Mouse (Mus musculus) spleen, postnatal 4 days (tissue): ENCODE measurements around the gene Sugp2.

Source experiments
- DNase-seq, 2 experiments: peaks; one replicate each; pipeline ENCODE4 v3.0.0; 2022; ENCODE audit warnings: low spot score in 2 of 2

Sugp2 gene

GRCm38 (mm10) chr8:70282603-70283135, 48.6 kb downstream of the Sugp2 start, which contains the start of gene Homer3:
TSS of gene Homer3 (plus strand) at chr8:70282827.
- DNase-seq = peak; percentile 84 to 95

- peak in 1 of 2 experiments; percentile 27 for DNase-seq
Measured at GRCm38 (mm10) chr8:70283136-70284077, 49.4 kb downstream of the Sugp2 start.

- DNase-seq = no peak
Measured at GRCm38 (mm10) chr8:70284421-70284820, 50.4 kb downstream of the Sugp2 start.

- DNase-seq = no peak
Measured at GRCm38 (mm10) chr8:70285304-70285703, 51.3 kb downstream of the Sugp2 start.

GRCm38 (mm10) chr8:70286737-70287136, 52.7 kb downstream of the Sugp2 start:
- DNase-seq = peak in 1 of 2 experiments; percentile 27

GRCm38 (mm10) chr8:70293988-70294405, 60.0 kb downstream of the Sugp2 start:
- DNase-seq = no peak

- no peak for DNase-seq
Measured at GRCm38 (mm10) chr8:70300881-70301280, 66.9 kb downstream of the Sugp2 start.

- DNase-seq = peak; percentile 87 to 94
Measured at GRCm38 (mm10) chr8:70302358-70302890, 68.4 kb downstream of the Sugp2 start, which contains the start of the genes Ddx49 and Cope. TSS of gene Ddx49 (minus strand) at chr8:70302489. TSS of gene Cope (plus strand) at chr8:70302518.

GRCm38 (mm10) chr8:70302901-70303300, 68.9 kb downstream of the Sugp2 start:
- no peak for DNase-seq

- no peak for DNase-seq
Measured at GRCm38 (mm10) chr8:70309311-70309710, 75.3 kb downstream of the Sugp2 start.

- no peak for DNase-seq
Measured at GRCm38 (mm10) chr8:70313399-70313798, 79.4 kb downstream of the Sugp2 start.

GRCm38 (mm10) chr8:70315624-70316510, 81.8 kb downstream of the Sugp2 start, which contains the start of gene Cers1:
TSS of gene Cers1 (plus strand) at chr8:70315775.
- DNase-seq = peak in 1 of 2 experiments; percentile 38

GRCm38 (mm10) chr8:70316511-70317504, 82.8 kb downstream of the Sugp2 start:
- DNase-seq = no peak

GRCm38 (mm10) chr8:70317872-70318271, 83.8 kb downstream of the Sugp2 start:
- DNase-seq = no peak

- DNase-seq = no peak
Measured at GRCm38 (mm10) chr8:70323716-70324115, 89.7 kb downstream of the Sugp2 start.

- no peak for DNase-seq
Measured at GRCm38 (mm10) chr8:70327512-70327911, 93.5 kb downstream of the Sugp2 start.

- no peak for DNase-seq
Measured at GRCm38 (mm10) chr8:70329124-70329834, 95.3 kb downstream of the Sugp2 start, which contains the start of gene Gdf1. TSS of gene Gdf1 (plus strand) at chr8:70329817.
